Mouse (Mus musculus) erythroblast, embryonic 14.5 days (primary cell): ENCODE results near the gene Syne1.

Experiments
- GATA1 ChIP-seq: IDR thresholded peaks from 2 replicates; pipeline ENCODE4 v1.6.1; 2012; ENCODE audit warnings: low read length, inconsistent platforms, mixed read lengths
- TAL1 ChIP-seq: IDR thresholded peaks from 3 replicates; pipeline ENCODE4 v1.6.1; 2012; ENCODE audit warnings: low read length, inconsistent platforms, mixed read lengths

GRCm38 (mm10) chr10:5309398-5309797 lies 241.9 kb downstream of the Syne1 start:
- TF ChIP-seq TAL1 (no peak), GATA1 (no peak)
